Mouse (Mus musculus): ENCODE results near the gene Frk. TPM values are rescaled to one million over a fixed set of nuclear protein-coding genes. Genes with fewer than 3 reads are reported as not detected.
"Not testable (repeated sequence)": the region's sequence is repeated elsewhere in the genome, so short reads cannot be mapped to it uniquely, and the experiment has no call there.

The Frk gene
- polyA plus RNA-seq (2012; rRNA removed), result 8.5 and 21.8 TPM in 2 replicates

DNA sequence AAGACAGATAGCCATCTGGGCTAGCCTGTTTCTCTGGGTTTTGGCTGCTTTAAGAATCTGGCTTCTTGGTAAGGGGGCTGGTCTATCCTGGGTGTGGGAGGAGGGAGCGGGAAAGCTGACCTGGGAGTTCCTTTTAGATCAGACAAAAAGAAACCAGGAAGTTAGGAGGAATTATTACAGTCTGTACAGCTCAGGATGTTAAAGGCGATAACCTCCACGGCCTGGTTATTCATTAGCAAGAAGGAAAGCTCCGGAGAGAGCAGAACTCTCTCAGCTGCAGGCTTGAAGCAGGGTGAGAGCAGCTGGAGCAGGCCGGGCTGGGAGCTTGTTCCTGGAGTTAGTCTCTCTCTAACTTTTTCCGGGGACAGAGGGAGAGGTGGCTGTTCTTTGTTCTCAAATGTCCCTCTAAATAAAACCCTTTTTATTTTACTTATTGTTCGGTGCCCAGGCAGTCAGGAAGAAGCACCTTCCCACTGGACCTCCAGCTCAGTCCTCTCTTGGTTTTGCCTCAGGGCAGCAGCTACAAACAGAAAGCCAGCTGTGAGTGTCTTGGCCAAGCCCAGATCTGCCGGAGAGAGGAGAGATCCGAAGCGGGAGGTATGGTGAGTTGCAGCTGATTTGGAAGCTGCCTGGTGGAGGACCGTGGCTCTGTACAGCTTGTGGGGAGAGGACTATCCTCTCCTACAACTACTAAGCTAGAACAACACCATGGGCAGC is at the start of gene Frk:
Gene Frk, plus strand, starts transcription at position 103 of the 717 bp plus-strand sequence.
- peak; percentile 90 for DNase-seq (ENCODE audit: low read depth, low spot score)
- 3% methylated on average over 11 of the region's 11 CpGs for WGBS

DNA sequence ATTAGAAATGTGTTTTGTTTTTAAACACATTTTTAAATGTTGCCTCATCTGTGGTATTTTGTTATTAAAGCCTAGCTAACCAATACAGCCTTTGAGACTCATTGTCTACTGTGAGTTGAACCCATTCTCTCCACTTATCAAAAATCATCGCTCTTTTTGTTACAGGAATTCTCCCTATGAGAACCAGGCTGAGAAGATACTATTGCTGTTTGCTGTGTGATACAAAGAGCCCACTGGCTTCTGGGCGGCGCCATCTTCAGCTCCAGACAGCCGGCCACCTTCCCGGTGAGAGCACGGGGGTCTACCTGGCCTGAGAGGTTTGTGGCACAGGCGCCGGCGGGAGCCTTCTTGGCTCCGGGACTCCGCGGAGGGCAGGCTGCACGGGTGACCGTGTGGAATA is 49.0 kb upstream of the Frk start:
- 97% methylated on average over 7 of the region's 14 CpGs for WGBS
- DNase-seq (ENCODE audit: low read depth, low spot score), result not testable (repeated sequence)

DNA sequence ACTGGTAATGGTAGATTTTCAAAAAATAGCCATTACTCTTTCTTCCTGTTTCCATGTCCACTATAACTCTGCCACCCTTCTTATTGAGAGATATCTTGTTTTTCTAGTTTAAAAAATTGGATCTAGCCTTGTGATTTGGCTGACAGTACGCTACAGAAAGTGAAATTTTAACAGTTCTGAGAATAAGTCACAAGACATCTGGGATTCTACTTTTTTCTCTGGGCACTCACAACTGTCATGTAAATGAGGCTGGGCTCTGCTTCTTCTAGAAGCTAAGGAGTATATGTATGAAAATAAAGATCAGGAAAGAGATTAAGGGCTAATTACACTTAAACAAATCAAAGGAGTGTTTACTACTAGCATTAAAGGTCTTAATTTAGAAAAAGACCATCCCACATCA is 33.7 kb upstream of the Frk start:
- no peak for DNase-seq (ENCODE audit: low read depth, low spot score)
- 73% methylated on average over 1 of the region's 1 CpGs for WGBS

DNA sequence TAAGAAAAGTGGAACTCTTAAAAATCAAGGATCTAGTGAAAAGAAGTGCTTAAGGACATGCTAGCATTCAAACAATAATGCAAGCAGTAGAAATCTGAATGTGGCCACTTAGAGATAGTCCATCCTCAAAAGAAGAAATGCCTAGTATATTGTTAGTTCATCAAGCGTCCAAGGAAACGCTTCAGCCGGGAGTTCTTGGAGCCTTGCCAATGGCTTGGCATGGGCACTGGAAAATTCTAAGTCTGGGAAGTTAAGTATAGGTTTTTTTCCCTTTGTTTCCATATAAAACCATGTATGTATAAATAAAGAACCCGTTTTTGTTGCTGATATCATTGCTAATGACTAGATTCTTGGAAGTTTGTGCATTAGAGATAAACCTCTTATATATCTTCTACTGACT is 21.7 kb upstream of the Frk start:
- no peak for DNase-seq (ENCODE audit: low read depth, low spot score)
- 14% methylated on average over 4 of the region's 4 CpGs for WGBS

DNA sequence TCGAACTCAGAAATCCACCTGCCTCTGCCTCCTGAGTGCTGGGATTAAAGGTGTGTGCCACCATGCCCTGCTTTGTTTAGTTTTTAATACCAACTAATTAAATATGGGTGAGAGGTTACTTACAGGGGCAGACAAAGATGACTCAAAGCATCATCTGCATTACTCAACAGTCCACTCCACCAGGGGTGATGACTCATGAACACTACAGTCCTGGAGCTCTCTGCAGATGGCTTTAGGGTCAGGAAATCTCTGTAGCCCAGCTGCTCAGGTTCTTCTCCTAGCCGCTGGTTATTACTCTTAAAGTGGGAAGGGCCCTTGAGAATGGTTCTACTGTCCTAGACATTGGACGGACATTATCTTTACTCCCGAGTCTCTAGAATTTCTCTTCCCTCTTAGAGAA is 18.9 kb upstream of the Frk start:
- no peak for DNase-seq (ENCODE audit: low read depth, low spot score)
- 83% methylated on average over 4 of the region's 4 CpGs for WGBS

DNA sequence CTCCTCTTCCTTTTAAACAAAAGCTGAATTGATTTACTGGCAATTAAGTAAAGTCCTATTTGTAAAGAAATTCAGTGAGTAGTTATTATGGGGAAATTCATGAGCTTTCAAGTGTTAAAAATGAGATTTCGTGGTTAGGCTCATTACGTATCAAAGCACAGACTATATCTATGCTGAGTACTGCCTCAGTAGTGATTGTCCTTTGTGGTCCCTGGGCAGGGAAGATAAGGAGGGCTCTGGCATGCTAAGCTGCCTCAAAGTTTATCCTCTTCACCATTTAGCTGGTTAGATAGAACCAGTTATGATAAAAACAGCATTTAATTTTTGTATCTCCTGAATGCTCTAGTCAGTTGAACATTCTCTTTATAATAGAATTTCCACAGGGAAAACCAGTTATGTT is 14.2 kb upstream of the Frk start:
- DNase-seq (ENCODE audit: low read depth, low spot score), result no peak
- WGBS, result 66% methylated on average over 2 of the region's 2 CpGs

DNA sequence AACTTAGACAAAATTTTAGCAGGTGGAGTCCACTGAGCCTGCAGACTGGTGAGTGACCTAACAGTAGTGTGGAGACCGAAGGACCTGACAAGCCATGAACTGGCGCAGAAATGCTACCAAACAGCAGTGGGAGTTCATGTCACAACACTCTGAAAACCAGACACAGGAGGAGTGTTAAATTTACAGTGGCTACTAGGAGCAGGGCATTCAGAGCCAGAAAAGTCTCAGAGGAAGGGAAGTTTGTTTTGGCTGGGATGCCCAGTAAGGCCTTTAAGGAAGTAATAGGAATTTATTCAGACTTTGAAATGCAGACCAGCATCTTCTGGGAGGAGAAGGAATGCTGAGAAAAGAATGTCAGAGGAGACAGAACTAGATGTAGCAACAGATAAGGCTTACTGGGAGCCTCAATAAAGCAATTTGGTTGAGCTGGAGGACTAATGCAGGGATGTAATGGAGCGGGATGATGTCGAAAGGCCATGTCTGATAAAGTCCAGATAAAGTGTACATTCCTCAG is 3.2 kb upstream of the Frk start:
- WGBS, result 34% methylated on average over 4 of the region's 4 CpGs
- no peak for DNase-seq (ENCODE audit: low read depth, low spot score)

DNA sequence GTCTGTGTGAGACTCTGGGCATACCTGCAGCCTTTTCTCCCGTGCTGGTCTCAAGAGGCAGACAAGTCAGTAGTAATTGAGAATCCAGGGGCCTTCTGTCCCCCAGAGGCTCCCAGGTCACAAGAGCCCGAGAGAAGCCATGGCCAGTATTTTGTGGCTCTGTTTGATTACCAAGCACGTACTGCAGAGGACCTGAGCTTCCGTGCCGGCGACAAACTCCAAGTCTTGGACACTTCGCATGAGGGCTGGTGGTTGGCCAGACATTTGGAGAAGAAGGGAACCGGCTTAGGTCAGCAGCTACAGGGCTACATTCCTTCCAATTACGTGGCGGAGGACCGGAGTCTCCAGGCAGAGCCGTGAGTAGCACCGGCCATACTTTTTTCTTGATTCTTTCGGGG is 814 bp downstream of the Frk start:
- DNase-seq (ENCODE audit: low read depth, low spot score), result no peak
- 12% methylated on average over 14 of the region's 14 CpGs for WGBS

DNA sequence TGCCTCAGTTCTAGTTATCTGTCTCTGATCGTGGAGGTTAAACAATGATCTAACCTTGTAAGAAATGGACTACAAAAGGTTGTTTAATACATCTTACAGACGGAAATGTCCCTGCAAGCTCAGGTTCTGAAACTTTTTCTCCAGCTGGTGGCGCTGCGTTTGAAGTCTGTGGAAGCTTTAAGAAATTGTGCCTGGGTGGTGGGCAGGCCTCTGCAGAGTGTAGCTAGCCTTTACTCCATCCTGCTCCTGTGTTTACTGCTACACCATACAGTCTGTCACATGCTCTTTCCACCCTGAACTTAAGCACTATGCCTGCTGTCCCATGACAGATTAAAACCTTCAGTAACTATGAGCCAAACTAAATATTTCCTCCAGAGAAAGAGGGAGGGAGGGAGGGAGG is 1.9 kb downstream of the Frk start:
- 14% methylated on average over 4 of the region's 4 CpGs for WGBS
- DNase-seq (ENCODE audit: low read depth, low spot score), result peak; percentile 77

DNA sequence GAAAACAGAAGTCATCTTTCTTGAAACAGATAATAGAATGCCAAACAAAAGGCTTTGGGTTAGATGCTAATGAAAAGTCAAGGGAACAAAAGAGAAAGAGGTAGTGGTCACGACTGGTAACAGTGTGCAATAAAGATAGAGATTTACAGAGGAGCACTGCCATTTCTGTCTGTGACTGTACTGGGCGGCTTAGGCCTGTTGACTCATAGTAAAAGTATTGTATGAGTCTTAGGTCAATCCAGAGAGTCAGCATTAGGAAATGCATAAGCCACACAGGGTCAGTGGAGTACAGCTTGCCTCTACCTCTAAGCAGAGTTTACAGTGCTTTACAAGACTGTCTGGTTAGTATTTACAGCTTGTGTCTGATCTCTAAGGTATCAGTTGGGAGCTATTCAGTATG is 24.6 kb downstream of the Frk start:
- WGBS, result 21% methylated on average over 2 of the region's 2 CpGs
- DNase-seq (ENCODE audit: low read depth, low spot score), result no peak

DNA sequence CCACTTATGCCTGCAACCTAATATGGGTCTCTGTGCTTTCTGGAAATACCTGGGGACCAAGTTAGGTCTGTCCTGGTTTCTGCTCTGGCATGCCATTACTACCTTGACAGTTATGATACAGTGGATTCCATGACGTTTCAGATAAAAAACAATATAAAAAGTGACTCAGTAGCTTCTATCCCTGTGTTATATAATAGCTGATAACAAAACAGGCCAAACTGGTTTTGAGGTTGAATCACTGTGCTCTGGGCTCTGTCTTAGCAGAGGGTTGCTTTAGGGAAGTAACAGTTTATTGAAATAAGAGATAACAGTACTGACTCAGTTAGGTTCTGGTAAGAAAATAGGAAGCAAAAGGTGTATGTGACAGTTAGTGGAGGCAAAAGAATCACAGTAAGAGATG is 25.4 kb downstream of the Frk start:
- peak; percentile 80 for DNase-seq (ENCODE audit: low read depth, low spot score)
- WGBS, result 24% methylated on average over 1 of the region's 1 CpGs

DNA sequence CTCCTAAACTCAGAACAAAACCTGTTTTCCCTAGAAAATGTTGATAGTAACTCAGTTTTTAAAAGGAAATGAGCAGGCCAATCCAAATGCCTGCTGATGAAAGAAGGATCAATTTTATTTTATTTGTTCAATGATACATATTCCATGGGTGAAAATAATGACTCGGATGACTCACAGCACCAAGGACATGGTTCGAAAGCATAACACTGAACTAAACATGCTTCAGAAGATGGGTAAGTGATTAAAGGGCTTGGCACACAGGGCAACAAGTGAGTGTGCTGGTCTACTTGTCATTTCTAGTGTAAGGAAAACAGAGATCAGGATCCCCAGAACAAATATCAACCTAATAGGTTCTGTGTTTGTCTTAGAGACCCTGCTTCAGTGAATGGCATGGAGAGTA is 26.1 kb downstream of the Frk start:
- 52% methylated on average over 2 of the region's 2 CpGs for WGBS
- no peak for DNase-seq (ENCODE audit: low read depth, low spot score)

DNA sequence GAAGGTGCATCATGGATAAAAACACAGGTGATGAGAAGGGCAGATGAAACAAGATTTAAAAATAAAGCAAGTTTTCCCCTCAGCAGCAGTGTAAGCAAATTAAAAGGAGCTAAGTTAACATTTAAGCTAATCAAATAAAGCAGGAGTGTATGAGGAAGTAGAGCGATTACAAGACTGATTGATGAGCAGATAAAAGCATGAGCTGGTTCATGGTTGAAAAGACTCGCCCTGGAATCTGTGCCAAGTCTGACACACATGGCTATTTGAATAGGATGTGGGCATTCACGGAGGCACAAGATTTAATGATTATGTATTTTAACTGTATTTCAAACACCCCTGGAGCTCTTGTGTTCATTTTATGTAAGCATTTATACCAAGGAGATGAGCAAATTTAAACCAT is 28.0 kb downstream of the Frk start:
- WGBS, result 24% methylated on average over 3 of the region's 3 CpGs
- DNase-seq (ENCODE audit: low read depth, low spot score), result peak; percentile 77

DNA sequence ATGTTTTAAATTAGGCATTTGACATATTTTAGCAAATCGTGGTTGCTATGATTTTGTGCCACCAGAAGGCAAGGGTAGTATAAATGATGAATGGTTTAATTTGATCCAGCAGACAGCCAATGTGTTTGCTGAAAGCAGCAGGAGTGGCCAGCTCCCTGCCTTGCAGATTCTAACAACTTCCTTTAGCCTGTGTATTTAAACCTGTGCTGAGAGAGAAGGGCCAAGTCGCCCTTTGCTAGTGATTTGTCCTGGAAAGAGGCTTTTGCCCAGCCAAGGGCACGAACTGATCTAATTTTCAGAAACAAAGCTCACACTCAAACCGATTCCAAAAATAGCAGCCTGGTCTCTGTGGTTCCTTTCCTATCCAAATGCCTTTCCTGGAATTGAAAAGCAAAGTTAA is 29.4 kb downstream of the Frk start:
- WGBS, result 8% methylated on average over 4 of the region's 4 CpGs
- DNase-seq (ENCODE audit: low read depth, low spot score), result no peak

DNA sequence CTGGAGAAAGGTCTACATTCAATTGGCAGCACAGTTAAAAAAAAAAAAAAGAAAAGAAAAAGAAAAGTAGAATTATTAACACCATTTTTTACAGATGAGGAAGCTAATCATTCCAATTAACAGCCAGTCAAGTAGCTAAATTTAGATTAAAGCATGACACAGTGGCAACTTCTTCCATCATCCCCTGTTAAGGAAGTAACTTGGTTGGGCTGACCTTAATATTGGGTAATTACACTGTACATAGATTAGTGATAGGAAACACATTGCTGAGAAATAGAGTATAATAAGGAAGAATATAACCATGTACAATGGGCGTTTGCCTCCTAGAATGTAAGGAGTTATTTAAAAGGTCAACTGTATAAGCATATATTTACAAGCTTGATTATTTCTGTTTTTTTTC is 42.4 kb downstream of the Frk start:
- 38% methylated on average over 1 of the region's 1 CpGs for WGBS
- DNase-seq (ENCODE audit: low read depth, low spot score), result no peak

DNA sequence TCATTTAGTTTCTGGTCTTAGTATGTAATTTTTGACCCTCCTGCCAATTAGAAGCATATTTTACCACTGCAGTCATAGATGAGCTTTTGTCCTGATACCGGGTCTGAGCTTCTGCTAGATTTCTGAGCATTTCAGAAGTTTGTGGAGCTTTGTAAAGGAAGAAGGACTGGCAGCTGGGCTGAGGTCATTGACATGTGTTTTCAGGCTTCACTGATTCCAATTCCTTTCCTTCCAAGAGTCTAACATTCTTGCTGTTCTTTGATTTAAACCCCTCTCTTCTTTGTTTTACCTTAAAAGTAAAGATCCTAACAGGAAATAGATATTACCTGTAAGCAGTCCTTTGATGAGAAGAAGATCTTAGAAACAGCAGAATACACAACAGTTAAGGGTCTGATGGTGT is 48.6 kb downstream of the Frk start:
- 55% methylated on average over 1 of the region's 1 CpGs for WGBS
- no peak for DNase-seq (ENCODE audit: low read depth, low spot score)

DNA sequence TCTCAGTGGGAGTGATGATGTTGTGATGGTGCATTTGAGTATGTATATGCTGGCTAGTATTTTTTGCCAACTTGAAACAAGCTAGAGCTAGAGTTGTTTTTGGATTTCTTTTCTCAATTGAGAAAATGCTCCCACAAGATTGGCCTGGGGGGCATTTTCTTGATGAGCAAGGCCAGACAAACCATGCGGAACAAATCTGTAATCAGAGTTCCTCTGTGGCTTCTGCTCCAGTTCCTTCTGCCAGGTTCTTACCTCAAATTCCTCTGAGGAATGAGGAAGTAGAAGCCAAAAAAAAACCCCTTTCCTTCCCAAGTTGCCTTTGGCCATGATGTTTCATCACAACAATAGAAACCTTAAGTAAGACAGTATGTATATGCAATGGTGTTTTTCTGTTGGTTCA is 49.3 kb downstream of the Frk start:
- DNase-seq (ENCODE audit: low read depth, low spot score), result no peak
- 47% methylated on average over 1 of the region's 1 CpGs for WGBS

DNA sequence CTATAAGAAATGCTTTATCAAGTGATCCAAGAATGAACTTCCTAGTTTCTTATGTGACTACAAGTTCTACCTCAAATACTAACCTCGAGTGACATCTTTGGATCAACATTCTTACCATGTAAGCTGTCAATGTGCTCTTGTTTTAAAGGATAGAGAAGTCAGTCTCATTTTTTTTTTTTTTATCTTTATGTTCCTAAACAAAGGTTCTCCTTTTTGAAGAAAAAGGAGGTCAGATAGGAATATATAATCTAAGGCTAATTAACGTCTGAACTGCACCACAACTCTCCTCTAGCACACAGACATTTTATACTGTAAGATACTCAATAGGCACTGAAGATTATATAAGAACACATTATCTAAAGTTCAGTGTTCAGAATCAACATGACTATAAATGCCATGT is 57.5 kb downstream of the Frk start:
- 83% methylated on average over 2 of the region's 2 CpGs for WGBS
- no peak for DNase-seq (ENCODE audit: low read depth, low spot score)

DNA sequence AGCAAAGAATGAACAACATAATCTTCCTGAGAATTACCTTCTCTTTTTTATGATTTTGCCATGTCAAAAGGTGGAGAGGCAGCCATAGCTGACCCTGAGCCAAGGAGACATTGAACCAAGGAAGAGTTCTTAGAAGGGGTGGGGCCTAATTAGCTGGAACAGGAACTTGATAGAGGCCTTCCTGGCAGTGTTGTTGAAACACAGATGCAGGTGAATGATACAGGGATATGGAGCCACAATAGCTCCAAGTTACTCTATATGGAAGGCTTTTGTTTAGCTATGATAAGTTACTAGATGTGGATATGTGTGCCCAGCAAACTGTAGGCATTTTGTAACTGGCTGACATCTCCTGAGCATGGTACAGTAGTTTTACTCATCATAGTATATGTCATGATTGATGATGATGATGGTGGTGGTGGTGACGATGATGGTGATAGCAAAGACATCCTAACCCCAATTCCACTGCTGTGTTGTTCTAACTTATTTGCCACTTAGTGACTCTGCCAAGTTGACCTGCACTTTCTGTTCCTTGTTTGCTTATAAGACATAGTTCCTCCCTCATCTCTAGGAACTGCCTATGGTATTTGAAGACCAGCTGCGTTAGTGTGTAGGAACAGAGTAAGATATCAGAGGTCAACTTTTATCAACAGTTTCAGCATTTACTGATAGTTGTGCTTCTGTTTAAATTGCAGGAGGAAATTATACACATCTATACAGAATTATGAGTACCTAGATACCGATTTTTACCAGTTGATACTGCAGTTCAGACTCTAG is 58.7 kb downstream of the Frk start:
- DNase-seq (ENCODE audit: low read depth, low spot score), result no peak
- WGBS, result 40% methylated on average over 3 of the region's 3 CpGs

DNA sequence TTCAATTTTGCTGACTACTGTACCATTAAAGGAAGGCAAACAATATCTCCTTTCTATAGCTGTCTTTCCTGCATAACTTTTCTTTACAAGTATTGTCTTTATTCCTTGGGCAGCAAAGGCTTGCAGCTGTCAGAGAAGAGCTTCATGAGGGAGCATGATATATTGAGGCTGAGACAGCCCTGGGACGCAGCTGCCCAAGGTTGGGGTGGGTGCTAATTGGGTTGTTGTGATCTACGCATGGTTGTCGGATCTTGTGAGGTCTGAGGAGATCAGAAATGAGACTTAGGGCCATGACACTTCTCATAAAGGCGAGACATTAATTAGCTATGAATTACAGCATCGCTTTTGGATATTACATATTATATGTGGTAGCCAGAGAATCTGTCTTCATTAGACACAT is 67.4 kb downstream of the Frk start:
- 86% methylated on average over 5 of the region's 5 CpGs for WGBS
- no peak for DNase-seq (ENCODE audit: low read depth, low spot score)

DNA sequence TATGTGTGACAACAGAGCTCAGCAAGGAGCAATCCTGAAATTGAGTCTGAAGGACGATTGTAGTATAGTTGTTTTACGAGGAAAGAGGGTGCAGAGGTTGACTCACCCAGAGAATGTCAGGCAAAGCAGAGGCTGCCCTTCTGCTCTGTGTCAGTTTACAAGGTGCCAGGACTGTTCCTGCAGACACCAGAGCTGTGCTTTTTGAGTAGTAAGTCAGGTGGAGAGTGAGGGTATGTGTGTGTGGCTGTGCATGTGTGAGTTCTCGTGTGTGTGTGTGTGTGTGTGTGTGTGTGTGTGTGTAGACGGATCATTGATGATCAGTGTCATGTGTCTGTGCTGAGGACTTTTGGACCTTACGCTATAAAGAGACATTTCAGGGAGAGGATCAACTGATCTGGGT is 68.4 kb downstream of the Frk start:
- 52% methylated on average over 5 of the region's 5 CpGs for WGBS

More for the DNA sequence above, 68.4 kb downstream of the Frk start:
- no peak for DNase-seq (ENCODE audit: low read depth, low spot score)

Measured in large intestine, adult 2 months (tissue).